Mouse (Mus musculus): ENCODE measurements around the gene Rufy1. TPM values are rescaled to one million over a fixed set of nuclear protein-coding genes. Genes with fewer than 3 reads are reported as not detected.
A peak's percentile ranks its signal among the peaks of the same experiment; 100 is the strongest.

Rufy1 gene
- total RNA-seq (2014; rRNA removed) (11.3 and 21.8 TPM in 2 replicates), polyA plus RNA-seq (2015; fragmentation: Nextera tagmentation; extraction: Ambion mirVana) (19.9 and 20.6 TPM in 2 replicates)

DNA sequence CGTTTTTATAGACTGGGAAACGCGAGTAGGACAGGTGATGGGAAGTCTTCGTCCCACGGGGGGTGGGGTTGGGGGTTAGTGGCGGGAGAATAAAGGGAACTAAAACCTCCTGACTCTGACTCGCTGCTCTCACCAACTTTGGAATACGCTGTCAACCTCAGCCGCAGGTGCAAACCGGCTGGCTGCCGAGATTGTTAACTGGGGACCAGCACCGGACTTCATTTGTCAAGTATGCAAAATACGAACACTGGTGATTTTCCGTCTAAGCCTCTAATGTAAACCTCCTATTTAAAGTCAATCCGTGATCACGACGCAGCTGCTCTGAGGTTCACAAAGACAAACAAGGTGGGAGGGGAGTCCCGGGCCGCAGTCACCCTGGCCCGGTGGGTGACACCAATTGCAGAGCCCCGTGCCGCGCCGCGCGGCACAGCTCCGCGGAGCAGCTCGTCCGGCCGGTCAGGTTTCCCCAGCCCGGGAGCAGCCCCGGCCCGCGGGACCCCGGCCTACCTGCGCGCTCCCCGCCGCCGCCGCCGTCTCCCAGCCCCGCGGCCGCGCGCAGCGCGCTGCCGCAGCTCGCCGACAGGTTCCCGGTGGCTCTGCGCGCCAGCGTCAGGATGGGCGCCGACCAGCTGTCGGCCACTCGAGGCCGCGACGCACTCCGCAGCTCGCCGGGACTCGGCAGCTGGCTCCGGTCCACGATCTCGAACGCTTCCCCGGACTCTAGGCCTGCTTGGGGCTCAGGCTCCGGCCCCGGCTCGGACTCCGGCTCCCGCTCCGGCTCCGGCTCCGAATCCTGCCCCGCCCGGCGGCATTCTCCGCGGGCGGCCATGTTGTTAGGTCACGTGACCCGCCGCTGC, at the start of gene Rufy1:
Rufy1 (minus strand) TSS at position 849 of the 857 bp plus-strand sequence.
- Histone ChIP-seq H3K36me3 (ENCODE audit: insufficient read depth, low read length) (no peaks in the 10 kb centered on the region), H3K4me2 (ENCODE audit: low read depth, low read length, poor library complexity, severe bottlenecking) (peak within 1 kb of the TSS; percentile 51), H3K9me3 (ENCODE audit: low read length) (no peaks in the 10 kb centered on the region), H3K27me3 (ENCODE audit: insufficient read depth, low read length) (no peaks in the 10 kb centered on the region), H3K27ac (ENCODE audit: low read depth, low read length) (peak within 1 kb of the TSS; percentile 96), H3K9ac (replicated peaks; ENCODE audit: low read length, poor library complexity, severe bottlenecking) (peak within 1 kb of the TSS; percentile 86), H3K4me1 (ENCODE audit: insufficient read depth, low read length) (peaks cover 4% of the 10 kb centered on the region; the same call in 1 of the 2 replicates), H3K4me3 (ENCODE audit: low read depth, low read length) (peak within 1 kb of the TSS; percentile 81)
- TF ChIP-seq CTCF (IDR thresholded peaks at IDR 0.05), result no peak
- peak; percentile 86 for DNase-seq (ENCODE audit: low spot score)
- under 1% methylated on average over 63 of the region's 90 CpGs for WGBS
- ATAC-seq (ENCODE audit: low FRiP score), result peak; percentile 82

- 86% methylated on average over 2 of the region's 2 CpGs for WGBS
- TF ChIP-seq CTCF (IDR thresholded peaks at IDR 0.05), result no peak
These were observed 47.1 kb upstream of the Rufy1 start for GRCm38 (mm10) chr11:50478072-50478471.

DNA sequence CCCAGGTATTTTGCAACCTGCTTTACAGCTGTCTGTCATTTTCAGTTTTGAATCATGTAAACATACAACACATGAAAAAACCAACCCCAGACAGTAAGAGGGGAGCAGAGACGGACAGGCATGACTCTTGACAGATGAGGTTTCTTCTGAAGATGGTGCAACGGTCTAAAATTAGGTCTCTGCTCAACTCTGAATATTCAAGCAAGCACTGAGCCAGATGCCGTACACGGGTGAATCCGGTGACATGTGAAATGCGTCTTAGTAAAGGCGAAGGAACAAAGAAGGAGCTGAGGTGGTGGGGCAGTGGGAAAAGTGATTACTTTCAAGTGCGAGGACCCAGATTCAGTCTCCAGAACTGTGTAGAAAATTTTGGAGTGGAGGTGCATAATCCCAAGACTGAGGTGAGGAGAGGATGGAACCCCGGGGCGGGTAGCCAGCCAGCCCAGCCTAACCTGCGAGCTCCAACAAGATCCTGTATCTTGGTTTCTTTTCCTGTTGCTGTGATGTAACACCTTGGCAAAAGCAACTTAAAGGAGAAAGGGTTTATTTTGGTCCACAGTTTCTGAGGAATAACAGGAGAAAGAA, 46.7 kb upstream of the Rufy1 start:
- no peak for ATAC-seq (ENCODE audit: low FRiP score)
- no peaks in the 10 kb centered on the region for H3K36me3 ChIP-seq (ENCODE audit: insufficient read depth, low read length)
- H3K9me3 ChIP-seq (ENCODE audit: low read length), result no peaks in the 10 kb centered on the region
- H3K27ac ChIP-seq (ENCODE audit: low read depth, low read length), result no peak overlapping the region
- 66% methylated on average over 11 of the region's 11 CpGs for WGBS
- DNase-seq (ENCODE audit: low spot score), result no peak
- H3K9ac ChIP-seq (replicated peaks; ENCODE audit: low read length, poor library complexity, severe bottlenecking), result no peak overlapping the region
- TF ChIP-seq CTCF (IDR thresholded peaks at IDR 0.05), result no peak
- no peaks in the 10 kb centered on the region for H3K4me1 ChIP-seq (ENCODE audit: insufficient read depth, low read length)
- H3K4me2 ChIP-seq (ENCODE audit: low read depth, low read length, poor library complexity, severe bottlenecking), result no peak overlapping the region
- H3K27me3 ChIP-seq (ENCODE audit: insufficient read depth, low read length), result no peaks in the 10 kb centered on the region
- no peak overlapping the region for H3K4me3 ChIP-seq (ENCODE audit: low read depth, low read length)

More at GRCm38 (mm10) chr11:50478072-50478471, 47.1 kb upstream of the Rufy1 start:
- Histone ChIP-seq H3K9ac (replicated peaks; ENCODE audit: low read length, poor library complexity, severe bottlenecking) (no peak overlapping the region), H3K27ac (ENCODE audit: low read depth, low read length) (no peak overlapping the region), H3K4me1 (ENCODE audit: insufficient read depth, low read length) (no peaks in the 10 kb centered on the region), H3K9me3 (ENCODE audit: low read length) (no peaks in the 10 kb centered on the region), H3K4me2 (ENCODE audit: low read depth, low read length, poor library complexity, severe bottlenecking) (no peak overlapping the region), H3K27me3 (ENCODE audit: insufficient read depth, low read length) (no peaks in the 10 kb centered on the region), H3K36me3 (ENCODE audit: insufficient read depth, low read length) (no peaks in the 10 kb centered on the region), H3K4me3 (ENCODE audit: low read depth, low read length) (no peak overlapping the region)
- no peak for DNase-seq (ENCODE audit: low spot score)
- ATAC-seq (ENCODE audit: low FRiP score), result no peak

GRCm38 (mm10) chr11:50476971-50477370, 46.0 kb upstream of the Rufy1 start:
- Histone ChIP-seq H3K9ac (replicated peaks; ENCODE audit: low read length, poor library complexity, severe bottlenecking) (no peak overlapping the region), H3K27ac (ENCODE audit: low read depth, low read length) (no peak overlapping the region), H3K4me3 (ENCODE audit: low read depth, low read length) (no peak overlapping the region), H3K9me3 (ENCODE audit: low read length) (no peaks in the 10 kb centered on the region), H3K27me3 (ENCODE audit: insufficient read depth, low read length) (no peaks in the 10 kb centered on the region), H3K36me3 (ENCODE audit: insufficient read depth, low read length) (no peaks in the 10 kb centered on the region), H3K4me2 (ENCODE audit: low read depth, low read length, poor library complexity, severe bottlenecking) (no peak overlapping the region), H3K4me1 (ENCODE audit: insufficient read depth, low read length) (no peaks in the 10 kb centered on the region)
- DNase-seq (ENCODE audit: low spot score) (peak; percentile 64), ATAC-seq (ENCODE audit: low FRiP score) (no peak)
- WGBS, result 14% methylated on average over 6 of the region's 6 CpGs
- TF ChIP-seq CTCF (IDR thresholded peaks at IDR 0.05), result no peak

GRCm38 (mm10) chr11:50473933-50474332, 43.0 kb upstream of the Rufy1 start:
- Histone ChIP-seq H3K9ac (replicated peaks; ENCODE audit: low read length, poor library complexity, severe bottlenecking) (no peak overlapping the region), H3K4me1 (ENCODE audit: insufficient read depth, low read length) (no peaks in the 10 kb centered on the region), H3K36me3 (ENCODE audit: insufficient read depth, low read length) (no peaks in the 10 kb centered on the region), H3K27me3 (ENCODE audit: insufficient read depth, low read length) (no peaks in the 10 kb centered on the region), H3K9me3 (ENCODE audit: low read length) (0 out of 2 replicates have a peak, but pooled peaks cover 6% of the 10 kb centered on the region), H3K4me3 (ENCODE audit: low read depth, low read length) (no peak overlapping the region), H3K27ac (ENCODE audit: low read depth, low read length) (no peak overlapping the region), H3K4me2 (ENCODE audit: low read depth, low read length, poor library complexity, severe bottlenecking) (no peak overlapping the region)
- TF ChIP-seq CTCF (IDR thresholded peaks at IDR 0.05), result no peak
- DNase-seq (ENCODE audit: low spot score) (no peak), ATAC-seq (ENCODE audit: low FRiP score) (no peak)
- WGBS, result 86% methylated on average over 1 of the region's 1 CpGs
